Mouse (Mus musculus) MEL (cell line): ENCODE results near the gene Lsp1. TPM values are rescaled to one million over a fixed set of nuclear protein-coding genes. Genes with fewer than 3 reads are reported as not detected.

Experiments
- DNase-seq: peaks from one replicate; pipeline ENCODE4 v3.0.0; 2011; ENCODE audit warnings: low read depth, low spot score
- H3K27ac ChIP-seq: 2 replicates; pipeline ENCODE4 v1.5.1; 2012; ENCODE audit warnings: low read depth, mild to moderate bottlenecking, control low read depth, low read length, moderate library complexity; ENCODE audit not compliant: control insufficient read depth
- H3K27me3 ChIP-seq, 2 experiments: fragments of 150-350 bp in 1 of 2; sonication (generic) in 1 of 2; 2 replicates each; pipeline ENCODE4 v1.6.1; 2012; ENCODE audit warnings: low read length in 2 of 2, mild to moderate bottlenecking in 2 of 2, improper control_type of control experiment in 1 of 2, moderate library complexity in 1 of 2; ENCODE audit not compliant: insufficient read depth in 2 of 2, control insufficient read depth in 1 of 2
- H3K36me3 ChIP-seq, 2 experiments: 2 replicates each; pipeline ENCODE4 v1.6.1; 2012 to 2014; ENCODE audit warnings: low read length in 2 of 2, improper control_type of control experiment in 1 of 2, inconsistent platforms in 1 of 2, mild to moderate bottlenecking in 1 of 2; ENCODE audit not compliant: insufficient read depth in 2 of 2, control insufficient read depth in 1 of 2
- H3K4me1 ChIP-seq, 2 experiments: fragments of 150-350 bp in 1 of 2; sonication (generic) in 1 of 2; 2 replicates each; pipeline ENCODE4 v1.6.1; 2012; ENCODE audit warnings: low read length in 2 of 2, improper control_type of control experiment in 1 of 2, mild to moderate bottlenecking in 1 of 2; ENCODE audit not compliant: insufficient read depth in 2 of 2, control insufficient read depth in 1 of 2
- H3K4me3 ChIP-seq, 2 experiments: fragments of 150-350 bp in 1 of 2; sonication (generic) in 1 of 2; 2 replicates each; pipeline ENCODE4 v1.5.1; 2012; ENCODE audit warnings: low read depth in 2 of 2, low read length in 2 of 2, mild to moderate bottlenecking in 2 of 2, moderate library complexity in 2 of 2, control low read depth in 1 of 2, improper control_type of control experiment in 1 of 2; ENCODE audit not compliant: control insufficient read depth in 1 of 2, insufficient read depth in 1 of 2
- H3K79me2 ChIP-seq: 2 replicates; pipeline ENCODE4 v1.6.1; 2012; ENCODE audit warnings: mild to moderate bottlenecking, low read length, moderate library complexity; ENCODE audit not compliant: control insufficient read depth, poor library complexity, insufficient read depth
- H3K9ac ChIP-seq: 2 replicates; pipeline ENCODE4 v1.6.1; 2012; ENCODE audit warnings: low read depth, mild to moderate bottlenecking, control low read depth, low read length, moderate library complexity; ENCODE audit not compliant: control insufficient read depth, poor library complexity, severe bottlenecking
- H3K9me3 ChIP-seq: fragments of 150-350 bp; sonication (generic); replicated peaks from 2 replicates; pipeline ENCODE4 v1.6.1; 2012; ENCODE audit warnings: mild to moderate bottlenecking, low read length, improper control_type of control experiment, moderate library complexity; ENCODE audit not compliant: insufficient read depth
- CHD1 ChIP-seq: IDR thresholded peaks from 2 replicates; pipeline ENCODE4 v1.6.1; 2012; ENCODE audit warnings: low read depth, mild to moderate bottlenecking, inconsistent platforms, low read length, improper control_type of control experiment
- GABPA ChIP-seq: IDR thresholded peaks from 2 replicates; pipeline ENCODE4 v1.6.1; 2012; ENCODE audit warnings: low read depth, mild to moderate bottlenecking, inconsistent platforms, low read length, improper control_type of control experiment, moderate library complexity
- JUND ChIP-seq: IDR thresholded peaks from 2 replicates; pipeline ENCODE4 v1.6.1; 2011; ENCODE audit warnings: low read depth, mild to moderate bottlenecking, improper control_type of control experiment, low read length
- KAT2A ChIP-seq: conservative IDR thresholded peaks from 2 replicates; pipeline ENCODE4 v1.6.1; 2012; ENCODE audit warnings: low read depth, low read length, improper control_type of control experiment, inconsistent platforms
- MAFK ChIP-seq: IDR thresholded peaks from 2 replicates; pipeline ENCODE4 v1.6.1; 2011; ENCODE audit warnings: low read depth, mild to moderate bottlenecking, low read length, improper control_type of control experiment, borderline replicate concordance
- MAX ChIP-seq: IDR thresholded peaks from 2 replicates; pipeline ENCODE4 v1.6.1; 2011; ENCODE audit warnings: low read length, improper control_type of control experiment
- MEF2A ChIP-seq: IDR thresholded peaks from 2 replicates; pipeline ENCODE4 v1.6.1; 2014; ENCODE audit warnings: low read depth, mild to moderate bottlenecking, inconsistent platforms, low read length, improper control_type of control experiment; ENCODE audit not compliant: poor library complexity, insufficient replicate concordance, severe bottlenecking; ENCODE audit errors: extremely low read depth
- NELFE ChIP-seq: IDR thresholded peaks from 2 replicates; pipeline ENCODE4 v1.6.1; 2011; ENCODE audit warnings: low read depth, low read length, improper control_type of control experiment
- NRF1 ChIP-seq: IDR thresholded peaks from 2 replicates; pipeline ENCODE4 v1.6.1; 2014; ENCODE audit warnings: low read depth, mild to moderate bottlenecking, inconsistent platforms, low read length, improper control_type of control experiment, moderate library complexity; ENCODE audit not compliant: poor library complexity, insufficient read depth, severe bottlenecking
- POLR2AphosphoS5 ChIP-seq: IDR thresholded peaks from 2 replicates; pipeline ENCODE4 v1.6.1; 2012; ENCODE audit warnings: low read depth, borderline replicate concordance, mild to moderate bottlenecking, inconsistent platforms, low read length, moderate library complexity, mixed read lengths
- RAD21 ChIP-seq: IDR thresholded peaks from 2 replicates; pipeline ENCODE4 v1.6.1; 2011; ENCODE audit warnings: mild to moderate bottlenecking, low read depth, low read length, improper control_type of control experiment
- RCOR1 ChIP-seq: IDR thresholded peaks from 2 replicates; pipeline ENCODE4 v1.6.1; 2012; ENCODE audit warnings: low read depth, mild to moderate bottlenecking, inconsistent platforms, low read length, improper control_type of control experiment
- SIN3A ChIP-seq: IDR thresholded peaks from 2 replicates; pipeline ENCODE4 v1.6.1; 2012; ENCODE audit warnings: low read length, improper control_type of control experiment, inconsistent platforms
- SMC3 ChIP-seq: IDR thresholded peaks from 2 replicates; pipeline ENCODE4 v1.6.1; 2011; ENCODE audit warnings: low read depth, low read length, improper control_type of control experiment
- TAL1 ChIP-seq: IDR thresholded peaks from 2 replicates; pipeline ENCODE4 v1.6.1; 2012; ENCODE audit warnings: mild to moderate bottlenecking, inconsistent platforms, low read length, moderate library complexity, mixed read lengths
- TCF12 ChIP-seq: IDR thresholded peaks from 2 replicates; pipeline ENCODE4 v1.6.1; 2014; ENCODE audit warnings: low read depth, mild to moderate bottlenecking, inconsistent platforms, low read length, improper control_type of control experiment, moderate library complexity
- USF1 ChIP-seq: IDR thresholded peaks from 2 replicates; pipeline ENCODE4 v1.6.1; 2014; ENCODE audit warnings: low read depth, mild to moderate bottlenecking, inconsistent platforms, low read length, improper control_type of control experiment, moderate library complexity
- ZC3H11A ChIP-seq: IDR thresholded peaks from 2 replicates; pipeline ENCODE4 v1.6.1; 2012; ENCODE audit warnings: low read depth, mild to moderate bottlenecking, inconsistent platforms, low read length, improper control_type of control experiment
- ZMIZ1 ChIP-seq: IDR thresholded peaks from 2 replicates; pipeline ENCODE4 v1.6.1; 2012; ENCODE audit warnings: low read depth, mild to moderate bottlenecking, inconsistent platforms, low read length, improper control_type of control experiment, moderate library complexity
- polyA plus RNA-seq, 2 experiments: library from polyadenylated mRNA; stranded (reverse) in 1 of 2; unstranded in 1 of 2; fragments of >175 nt in 1 of 2; fragments of >200 nt in 1 of 2; gene quantifications; 2 replicates each; pipeline versions ENCODE4 v1.2.1 to v1.2.4; 2012; ENCODE audit warnings: low replicate concordance in 2 of 2, low read depth in 1 of 2; ENCODE audit not compliant: insufficient read length in 2 of 2, insufficient read depth in 1 of 2, missing spikeins in 1 of 2
- total RNA-seq: library from RNA; depleted of rRNA; stranded (reverse); fragments of 300-350 nt; gene quantifications from 2 replicates; pipeline ENCODE4 v1.2.3, GENCODE M21; 2012

Gene Lsp1
- total and polyA plus RNA-seq, 3 experiments, result not detected

DNA sequence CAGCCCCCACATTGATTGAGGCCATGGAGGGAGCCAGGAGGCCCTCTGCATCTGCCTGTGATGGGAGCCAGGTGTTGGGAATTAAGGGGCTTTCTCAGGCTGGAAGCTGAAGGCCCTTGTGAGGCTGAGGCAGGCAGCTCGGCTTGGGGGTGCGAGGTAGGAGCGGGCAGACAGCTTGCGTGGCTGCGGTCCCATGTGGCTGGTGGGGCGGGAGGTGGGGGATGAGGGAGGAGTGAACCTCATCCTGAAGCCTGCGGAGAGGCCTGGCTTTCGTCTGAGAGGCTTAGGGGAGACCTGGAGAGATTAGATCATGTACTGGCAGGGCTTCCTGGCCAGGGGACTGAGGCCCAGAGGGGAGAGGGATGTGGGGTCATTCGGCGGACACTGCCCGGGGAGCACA is 22.5 kb downstream of the Lsp1 start:
- TF ChIP-seq GABPA (no peak), TCF12 (no peak), JUND (no peak), SIN3A (no peak), SMC3 (no peak), CHD1 (no peak), MAX (no peak), TAL1 (no peak)
- Histone ChIP-seq H3K27ac (no peak overlapping the region), H3K4me1 (no peaks in the 10 kb centered on the region), H3K9ac (no peak overlapping the region), H3K4me3 (no peak overlapping the region), H3K9me3 (no peaks in the 10 kb centered on the region), H3K79me2 (no peaks in the 10 kb centered on the region), H3K36me3 (no peaks in the 10 kb centered on the region), H3K27me3 (no peaks in the 10 kb centered on the region; a peak in 2 of 4 replicates)
- DNase-seq, result no peak

DNA sequence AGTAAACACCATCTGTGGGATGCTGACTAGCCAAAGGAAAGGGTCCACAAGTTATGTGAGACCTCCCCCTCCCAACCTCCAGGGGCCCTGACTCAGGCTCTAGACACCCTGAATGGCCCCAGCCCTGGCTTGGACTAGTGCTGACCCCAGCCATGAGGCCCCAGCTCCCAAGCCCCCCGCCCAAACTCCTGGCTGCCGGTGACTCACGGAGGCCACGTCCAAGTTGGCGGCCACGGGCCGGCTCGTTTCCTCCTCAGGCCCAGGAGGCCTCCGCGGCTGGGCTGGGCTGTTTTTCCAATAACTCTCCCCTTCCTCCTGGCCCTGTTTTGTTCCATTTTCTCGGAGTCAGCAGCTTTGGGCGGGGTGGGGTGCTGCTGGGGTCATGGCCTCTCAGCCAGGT is 24.2 kb downstream of the Lsp1 start:
- no peak for DNase-seq
- H3K27ac ChIP-seq, result no peak overlapping the region
- no peaks in the 10 kb centered on the region for H3K79me2 ChIP-seq
- H3K9ac ChIP-seq, result no peak overlapping the region
- no peaks in the 10 kb centered on the region for H3K9me3 ChIP-seq
- H3K4me3 ChIP-seq, result no peak overlapping the region
- H3K27me3 ChIP-seq, result no peaks in the 10 kb centered on the region
- H3K36me3 ChIP-seq, result no peaks in the 10 kb centered on the region
- no peak for TF ChIP-seq RAD21
- no peak for TF ChIP-seq JUND
- no peak for TF ChIP-seq CHD1
- TF ChIP-seq MEF2A, result no peak
- no peak for TF ChIP-seq NELFE
- no peaks in the 10 kb centered on the region for H3K4me1 ChIP-seq

DNA sequence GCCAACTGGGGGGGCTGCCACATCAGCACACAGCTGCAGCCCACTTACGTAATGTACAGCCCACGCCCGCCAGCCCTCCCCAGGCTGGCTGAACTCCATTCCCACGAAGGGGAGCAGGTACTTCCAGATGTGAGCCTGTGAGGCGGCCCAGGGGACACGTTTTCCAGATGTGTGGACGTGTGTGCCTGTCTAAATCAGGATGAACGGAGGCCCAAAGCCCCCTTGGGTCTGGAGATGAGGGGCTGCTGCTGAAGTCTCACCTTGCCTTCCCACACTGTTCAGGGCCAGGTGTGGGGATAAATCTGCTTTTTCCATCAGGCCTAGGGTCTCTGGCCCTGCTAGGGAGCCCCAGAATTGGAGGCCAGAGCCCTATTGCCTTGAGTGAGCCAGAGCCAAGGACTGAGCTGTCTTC is 26.1 kb downstream of the Lsp1 start:
- H3K4me1 ChIP-seq, result no peaks in the 10 kb centered on the region
- no peaks in the 10 kb centered on the region for H3K79me2 ChIP-seq
- H3K27me3 ChIP-seq, result no peaks in the 10 kb centered on the region
- no peak for DNase-seq
- TF ChIP-seq NELFE (no peak), ZC3H11A (no peak), ZMIZ1 (no peak), MAFK (no peak), RCOR1 (no peak), RAD21 (no peak), TCF12 (no peak), POLR2AphosphoS5 (no peak), TAL1 (no peak), SMC3 (no peak), KAT2A (no peak), NRF1 (no peak), USF1 (no peak), GABPA (no peak)
- no peak overlapping the region for H3K9ac ChIP-seq
- H3K4me3 ChIP-seq, result no peak overlapping the region
- H3K9me3 ChIP-seq, result no peaks in the 10 kb centered on the region
- no peak overlapping the region for H3K27ac ChIP-seq
- H3K36me3 ChIP-seq, result no peaks in the 10 kb centered on the region
